In genomic region chr11:59961338-59961875, GRCm38 (mm10) we compare ENCODE assay signal across 11 mouse cellular contexts. TPM values are rescaled to one million over a fixed set of nuclear protein-coding genes. Genes with fewer than 3 reads are reported as not detected.
DNase-seq lines count a peak whose midpoint lies in the region; ATAC-seq lines count a peak whose summit lies in the region.
"Had no signal": no experiment of that assay in that cellular context is flagged by ENCODE, and none has a peak within 500 bp of the region (broad histone marks: within the 10 kb centered on the region; RNA-seq: fewer than 3 reads in every experiment).

No protein-coding gene starts in this region.

- H3K27me3 ChIP-seq in megakaryocyte, embryonic 14.5 days (replicated peaks), result no peaks in the 10 kb centered on the region

- peak; percentile 43 for DNase-seq in adrenal gland, postnatal 10 days
- no peak for DNase-seq in adrenal gland, adult 2 months
- peak; percentile 54 for DNase-seq in kidney, adult 11 months
- no peak for DNase-seq in kidney, postnatal 36 days
- DNase-seq in testis, postnatal 10 days (ENCODE audit: low spot score), result peak; percentile 42
- no peak for DNase-seq in thymus, postnatal 14 days
- DNase-seq: thymus, adult 18-20 months had no signal

- peak overlapping the region; percentile 30 for H3K4me3 ChIP-seq in megakaryocyte, embryonic 14.5 days (replicated peaks)
- H3K4me3 ChIP-seq: hindbrain, embryonic 10.5 days; kidney, embryonic 15.5 days had no signal

- no peaks in the 10 kb centered on the region for H3K9me3 ChIP-seq in megakaryocyte, embryonic 14.5 days
- H3K9me3 ChIP-seq: hindbrain, embryonic 10.5 days; kidney, embryonic 15.5 days had no signal

- peaks cover 96% of the 10 kb centered on the region for H3K4me1 ChIP-seq in megakaryocyte, embryonic 14.5 days

- ATAC-seq in megakaryocyte, adult 5-6 weeks (ENCODE audit: poor library complexity, severe bottlenecking), result no peak

- H3K36me3 ChIP-seq in megakaryocyte, embryonic 14.5 days (replicated peaks; ENCODE audit: low read length), result peaks cover 72% of the 10 kb centered on the region

RNA-seq across cellular contexts. Expression of gene Rasd1, which starts 3.3 kb away (rescaled TPM):
- total RNA-seq in adrenal gland, postnatal 10 days (2021), result 10 to 100 TPM; 36.7 to 62.2 TPM
- total RNA-seq in adrenal gland, adult 2 months (2021), result 10 to 100 TPM; 20.7 to 43.3 TPM
- polyA plus RNA-seq in adrenal gland, adult 2 months (2012; rRNA removed), result 24.8 and 31.6 TPM in 2 replicates
- 6.4 and 17.3 TPM in 2 replicates for polyA plus RNA-seq in megakaryocyte, embryonic 14.5 days (2012; ENCODE audit: insufficient read depth, low replicate concordance)
- total RNA-seq in megakaryocyte, adult 5-6 weeks (2015), result 0.09 and 0.16 TPM in 2 replicates
- total RNA-seq in megakaryocyte, adult 5-6 weeks (2017), result 0.40 TPM in 1 of 2 replicates, not detected in the other

RNA-seq across cellular contexts. Expression of gene Med9, which starts 13.4 kb away (rescaled TPM):
- total RNA-seq in adrenal gland, postnatal 10 days (2021), result 10 to 100 TPM; 30.0 to 31.7 TPM
- total RNA-seq in adrenal gland, adult 2 months (2021), result 10 to 100 TPM; 23.4 to 32.5 TPM
- 42.9 and 47.6 TPM in 2 replicates for polyA plus RNA-seq in adrenal gland, adult 2 months (2012; rRNA removed)
- 62.8 and 76.8 TPM in 2 replicates for polyA plus RNA-seq in megakaryocyte, embryonic 14.5 days (2012; ENCODE audit: insufficient read depth, low replicate concordance)
- total RNA-seq in megakaryocyte, adult 5-6 weeks (2015), result 10.3 and 11.0 TPM in 2 replicates
- total RNA-seq in megakaryocyte, adult 5-6 weeks (2017), result 14.0 and 14.1 TPM in 2 replicates

Comparison
In these comparisons a context has a peak if more than half of its experiments do, and no peak if none do; other contexts are left out.
1. DNase-seq: peak in adrenal gland, postnatal 10 days (single experiment), kidney, adult 11 months (single experiment) and testis, postnatal 10 days (single experiment); none in adrenal gland, adult 2 months (single experiment), kidney, postnatal 36 days (0 of 2) and thymus, postnatal 14 days (single experiment).
2. RNA of gene Rasd1, which starts 3.3 kb away (total RNA-seq): 36.7 to 62.2 TPM in adrenal gland, postnatal 10 days and 20.7 to 43.3 TPM in adrenal gland, adult 2 months; 0.09 to 0.40 TPM in megakaryocyte, adult 5-6 weeks; every median in the first group is over 10 times any median in the second.